Mouse (Mus musculus) liver, adult 2 months (tissue): ENCODE measurements at regions not wholly inside any gene's neighbourhood (a gene's known extent, or its start where the extent isn't known, plus 50 kb on each side); places are given as distances from the start of the nearest gene placed in this dataset.

ENCODE experiments used
- DNase-seq: peaks from one replicate; pipeline ENCODE4 v3.0.0-alpha.2; 2011; ENCODE audit warnings: low read depth, low spot score; ENCODE audit errors: extremely low read depth
- H3K27ac ChIP-seq: fragments of 200-500 bp; replicated peaks from 2 replicates; pipeline ENCODE4 v1.5.1; 2012; ENCODE audit warnings: low read depth, mild to moderate bottlenecking, control low read depth, inconsistent platforms, low read length; ENCODE audit not compliant: insufficient read depth
- H3K27me3 ChIP-seq: fragments of 200-500 bp; 2 replicates; pipeline ENCODE4 v1.6.1; 2012; ENCODE audit warnings: mild to moderate bottlenecking, moderate library complexity, low read length, inconsistent platforms; ENCODE audit not compliant: control insufficient read depth, insufficient read depth
- H3K36me3 ChIP-seq: fragments of 200-500 bp; 2 replicates; pipeline ENCODE4 v1.6.1; 2012; ENCODE audit warnings: low read length, inconsistent platforms; ENCODE audit not compliant: control insufficient read depth, insufficient read depth
- H3K4me1 ChIP-seq: fragments of 200-500 bp; 2 replicates; pipeline ENCODE4 v1.6.1; 2011; ENCODE audit warnings: low read length; ENCODE audit not compliant: control insufficient read depth, insufficient read depth
- H3K4me3 ChIP-seq: fragments of 200-500 bp; 2 replicates; pipeline ENCODE4 v1.5.1; 2011; ENCODE audit warnings: low read depth, mild to moderate bottlenecking, control low read depth, low read length, moderate library complexity; ENCODE audit not compliant: insufficient read depth
- H3K79me2 ChIP-seq: fragments of 200-500 bp; 2 replicates; pipeline ENCODE4 v1.6.1; 2012; ENCODE audit warnings: inconsistent platforms, mild to moderate bottlenecking, low read length, moderate library complexity; ENCODE audit not compliant: control insufficient read depth, insufficient read depth
- H3K9ac ChIP-seq: fragments of 200-500 bp; 2 replicates; pipeline ENCODE4 v1.6.1; 2012; ENCODE audit warnings: low read depth, mild to moderate bottlenecking, control low read depth, inconsistent platforms, low read length
- CTCF ChIP-seq: fragments of 200-500 bp; IDR thresholded peaks from 2 replicates; pipeline ENCODE4 v1.5.1; 2011; ENCODE audit warnings: low read depth, low read length, control low read depth
- POLR2A ChIP-seq: fragments of 200-500 bp; IDR thresholded peaks from 2 replicates; pipeline ENCODE4 v1.6.1; 2011; ENCODE audit warnings: low read length, control low read depth; ENCODE audit not compliant: insufficient read depth; ENCODE audit errors: extremely low read depth
- WGBS: fragments of 180-500 bp; shearing (Covaris S2); methylation state at CpG from one replicate; pipeline ENCODE4 v1.1.7; 2018; 5-methylcytosine and 5-hydroxymethylcytosine counted together

DNA sequence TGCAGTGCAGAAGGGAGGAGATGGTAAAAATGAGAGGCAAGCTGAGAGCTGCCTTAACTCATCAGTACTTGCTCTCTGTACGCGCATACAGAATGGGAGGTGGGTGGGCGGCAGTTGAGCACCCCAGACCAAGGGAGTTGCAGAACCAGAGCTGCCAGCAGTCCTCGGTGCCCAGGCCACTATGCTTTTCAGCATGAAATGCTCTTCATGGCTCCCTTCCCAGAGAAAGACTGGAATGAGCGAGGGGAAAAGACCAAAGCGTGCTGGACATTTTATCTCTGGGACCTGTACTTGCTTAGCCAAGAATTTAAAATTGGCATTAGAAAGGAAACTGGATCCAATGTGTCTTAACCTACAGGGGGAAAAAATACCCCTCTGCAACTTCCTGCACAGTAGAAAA lies 387.1 kb downstream of the Adgrl2 start:
- no peak overlapping the region for H3K4me3 ChIP-seq
- 82% methylated on average over 6 of the region's 6 CpGs for WGBS
- H3K4me1 ChIP-seq, result peaks cover 2% of the 10 kb centered on the region
- no peaks in the 10 kb centered on the region for H3K36me3 ChIP-seq
- peak; percentile 9 for DNase-seq
- no peaks in the 10 kb centered on the region for H3K27me3 ChIP-seq
- H3K9ac ChIP-seq, result no peak overlapping the region
- no peak overlapping the region for H3K27ac ChIP-seq
- H3K79me2 ChIP-seq, result no peaks in the 10 kb centered on the region
- TF ChIP-seq CTCF (no peak), POLR2A (no peak)

DNA sequence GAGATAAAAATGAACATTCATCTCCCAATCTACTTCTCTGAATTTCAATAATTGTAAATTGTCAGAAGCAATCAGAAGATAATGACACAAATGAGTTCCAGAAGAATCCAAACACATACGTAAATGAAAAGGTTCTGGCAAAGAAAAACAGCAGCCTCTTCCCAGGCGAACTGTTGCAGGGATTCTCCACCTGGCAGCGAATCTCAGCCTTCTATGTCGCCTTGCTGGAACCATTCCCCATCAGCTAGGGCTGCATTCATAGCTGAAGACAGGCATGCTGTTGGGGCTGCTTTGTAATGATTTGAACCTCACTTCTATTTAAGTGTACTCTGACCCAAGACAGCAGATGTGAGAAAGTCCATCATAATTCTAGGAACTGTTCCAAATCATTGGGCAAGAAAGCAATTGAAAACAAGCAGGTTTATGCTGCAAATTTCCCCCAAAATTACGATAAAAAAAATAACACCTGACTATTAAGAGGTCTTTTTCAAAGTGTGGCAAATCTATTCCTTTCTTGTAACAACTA lies 387.6 kb downstream of the Adgrl2 start:
- H3K27me3 ChIP-seq, result no peaks in the 10 kb centered on the region
- no peak overlapping the region for H3K4me3 ChIP-seq
- TF ChIP-seq CTCF (no peak), POLR2A (no peak)
- H3K27ac ChIP-seq, result no peak overlapping the region
- H3K79me2 ChIP-seq, result no peaks in the 10 kb centered on the region
- H3K4me1 ChIP-seq, result peaks cover 2% of the 10 kb centered on the region
- WGBS, result 63% methylated on average over 5 of the region's 5 CpGs
- H3K9ac ChIP-seq, result no peak overlapping the region
- H3K36me3 ChIP-seq, result no peaks in the 10 kb centered on the region
- DNase-seq, result peak; percentile 70

DNA sequence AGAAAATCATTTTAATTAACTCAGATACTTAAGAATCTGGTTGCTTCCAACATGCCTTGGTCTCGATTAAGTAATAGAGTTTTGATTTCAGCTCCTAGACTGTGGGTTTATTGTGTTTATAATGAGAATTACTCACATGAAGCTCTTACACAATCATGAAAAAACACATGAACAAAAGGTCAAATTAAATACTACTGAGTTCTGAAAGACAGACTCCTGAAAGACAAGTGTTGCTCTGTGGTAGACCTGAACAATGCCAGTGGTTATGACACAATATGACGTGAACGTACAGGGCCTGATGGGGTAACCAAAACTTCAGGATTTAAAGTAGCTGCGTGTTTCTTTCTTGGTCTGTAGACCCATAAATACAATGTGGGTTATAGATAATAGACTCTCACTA lies 394.8 kb downstream of the Adgrl2 start:
- H3K36me3 ChIP-seq, result no peaks in the 10 kb centered on the region
- H3K27ac ChIP-seq, result no peak overlapping the region
- no peaks in the 10 kb centered on the region for H3K79me2 ChIP-seq
- no peak overlapping the region for H3K9ac ChIP-seq
- TF ChIP-seq CTCF (no peak), POLR2A (no peak)
- H3K4me3 ChIP-seq, result no peak overlapping the region
- WGBS, result 88% methylated on average over 4 of the region's 4 CpGs
- peak; percentile 5 for DNase-seq
- H3K4me1 ChIP-seq, result no peaks in the 10 kb centered on the region
- H3K27me3 ChIP-seq, result no peaks in the 10 kb centered on the region

DNA sequence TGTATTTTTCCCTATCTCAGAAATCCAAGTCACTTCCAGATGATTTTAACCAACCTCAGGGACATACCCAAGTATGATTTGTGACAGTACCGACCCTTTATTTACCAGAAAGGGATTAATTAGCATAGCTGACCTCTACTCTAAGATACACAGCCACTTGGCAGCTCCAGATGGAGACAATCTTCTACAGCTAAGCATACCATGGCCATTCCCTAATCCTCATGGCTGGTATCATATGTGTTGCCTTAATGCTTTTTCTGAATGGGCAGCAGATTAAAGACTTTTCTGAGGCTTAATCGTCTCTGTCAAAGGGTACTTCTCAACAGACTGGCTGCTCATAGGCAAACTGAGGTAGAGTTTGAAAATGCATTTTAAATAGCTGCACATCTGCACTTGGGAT lies 400.8 kb downstream of the Adgrl2 start:
- no peaks in the 10 kb centered on the region for H3K27me3 ChIP-seq
- WGBS, result 68% methylated on average over 2 of the region's 2 CpGs
- H3K36me3 ChIP-seq, result no peaks in the 10 kb centered on the region
- H3K4me3 ChIP-seq, result no peak overlapping the region
- H3K79me2 ChIP-seq, result no peaks in the 10 kb centered on the region
- H3K4me1 ChIP-seq, result no peaks in the 10 kb centered on the region
- H3K27ac ChIP-seq, result no peak overlapping the region
- no peak for DNase-seq
- no peak for TF ChIP-seq POLR2A
- TF ChIP-seq CTCF, result no peak
- H3K9ac ChIP-seq, result no peak overlapping the region

DNA sequence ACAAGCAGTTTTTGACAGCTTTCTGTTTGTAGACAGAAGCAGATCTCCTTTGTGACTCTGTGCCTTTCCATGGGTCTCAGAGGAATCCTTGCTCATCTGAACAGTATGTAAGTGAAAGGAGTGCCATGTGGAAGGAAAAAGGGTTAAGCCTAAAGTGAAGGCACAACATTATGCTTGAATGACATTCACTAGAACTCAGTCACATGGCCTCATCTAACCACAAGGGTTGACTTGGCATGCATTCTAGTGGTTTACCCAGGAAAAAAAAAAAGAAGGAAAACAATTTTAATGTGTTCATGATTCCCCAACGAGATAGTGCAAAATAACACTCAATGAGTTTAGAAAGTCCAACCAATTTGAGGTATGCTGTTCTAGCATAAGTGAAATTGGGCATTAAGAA lies 414.6 kb downstream of the Adgrl2 start:
- Histone ChIP-seq H3K36me3 (no peaks in the 10 kb centered on the region), H3K79me2 (no peaks in the 10 kb centered on the region), H3K4me3 (no peak overlapping the region), H3K9ac (no peak overlapping the region), H3K4me1 (no peaks in the 10 kb centered on the region), H3K27ac (no peak overlapping the region), H3K27me3 (no peaks in the 10 kb centered on the region)
- WGBS, result 61% methylated on average over 1 of the region's 1 CpGs
- DNase-seq, result no peak
- no peak for TF ChIP-seq CTCF
- TF ChIP-seq POLR2A, result no peak

DNA sequence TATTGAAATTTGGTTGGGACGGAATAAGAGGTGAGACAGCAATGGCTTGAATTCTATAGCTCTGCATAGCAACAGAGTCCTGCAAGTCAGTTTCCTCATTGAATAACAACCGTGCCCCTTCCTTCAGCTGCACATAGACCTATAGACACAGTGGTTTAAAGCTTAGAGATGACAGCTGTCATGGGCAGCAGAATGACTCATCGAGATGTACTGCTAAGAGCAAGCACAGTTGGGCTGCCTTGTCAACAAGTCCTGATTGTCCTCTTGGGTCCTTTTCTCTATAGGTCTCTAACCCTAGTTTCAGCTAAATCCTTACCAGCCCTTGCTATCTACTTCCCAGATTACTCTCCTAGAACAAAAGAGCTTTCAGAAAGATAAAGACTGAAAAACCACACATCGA lies 417.9 kb downstream of the Adgrl2 start:
- 86% methylated on average over 4 of the region's 4 CpGs for WGBS
- no peaks in the 10 kb centered on the region for H3K27me3 ChIP-seq
- no peaks in the 10 kb centered on the region for H3K79me2 ChIP-seq
- no peak overlapping the region for H3K9ac ChIP-seq
- no peak overlapping the region for H3K4me3 ChIP-seq
- H3K36me3 ChIP-seq, result no peaks in the 10 kb centered on the region
- no peak for DNase-seq
- H3K4me1 ChIP-seq, result no peaks in the 10 kb centered on the region
- TF ChIP-seq CTCF (no peak), POLR2A (no peak)
- H3K27ac ChIP-seq, result no peak overlapping the region

DNA sequence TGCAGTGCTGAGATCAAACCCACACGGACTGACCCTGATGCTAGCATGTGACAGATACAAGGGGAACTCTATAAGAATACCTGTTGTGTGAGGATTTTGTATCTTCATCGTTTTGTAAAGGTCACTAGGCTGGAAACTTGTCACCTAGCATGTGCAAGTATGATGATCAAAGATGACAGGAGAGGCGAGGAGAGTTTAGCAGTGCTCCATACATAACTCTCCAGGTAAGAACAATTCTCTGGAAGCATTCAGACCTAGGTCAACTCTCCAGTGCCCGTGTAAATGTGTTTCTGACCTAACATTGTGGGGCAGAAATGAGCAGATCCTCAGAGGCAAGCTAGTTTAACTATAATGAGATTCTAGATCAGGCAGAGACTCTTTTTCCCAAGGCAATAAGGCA lies 425.6 kb downstream of the Adgrl2 start:
- Histone ChIP-seq H3K9ac (no peak overlapping the region), H3K79me2 (no peaks in the 10 kb centered on the region), H3K4me1 (no peaks in the 10 kb centered on the region), H3K27me3 (no peaks in the 10 kb centered on the region), H3K4me3 (no peak overlapping the region), H3K36me3 (no peaks in the 10 kb centered on the region), H3K27ac (no peak overlapping the region)
- TF ChIP-seq CTCF (no peak), POLR2A (no peak)
- DNase-seq, result no peak
- 74% methylated on average over 4 of the region's 4 CpGs for WGBS
